Mouse (Mus musculus) CH12.LX (cell line): ENCODE data around the gene Frmd5.

Experiments used
- CHD2 ChIP-seq: IDR thresholded peaks from 2 replicates; pipeline ENCODE4 v1.6.1; 2011; ENCODE audit warnings: low read length, improper control_type of control experiment
- CTCF ChIP-seq, 2 experiments: IDR thresholded peaks in 1 of 2; conservative IDR thresholded peaks in 1 of 2; 2 replicates each; pipeline ENCODE4 v1.5.1; 2011 to 2012; ENCODE audit warnings: low read depth in 2 of 2, low read length in 2 of 2, improper control_type of control experiment in 1 of 2, inconsistent platforms in 1 of 2, mild to moderate bottlenecking in 1 of 2, moderate library complexity in 1 of 2
- MAZ ChIP-seq: IDR thresholded peaks from 2 replicates; pipeline ENCODE4 v1.6.1; 2012; ENCODE audit warnings: low read depth, mild to moderate bottlenecking, inconsistent platforms, low read length, improper control_type of control experiment, moderate library complexity
- POLR2A ChIP-seq: IDR thresholded peaks from 2 replicates; pipeline ENCODE4 v1.6.1; 2011; ENCODE audit warnings: low read depth, mild to moderate bottlenecking, improper control_type of control experiment, low read length
- SIN3A ChIP-seq: IDR thresholded peaks from 2 replicates; pipeline ENCODE4 v1.6.1; 2012; ENCODE audit warnings: low read length, improper control_type of control experiment, inconsistent platforms
- UBTF ChIP-seq: IDR thresholded peaks from 2 replicates; pipeline ENCODE4 v1.6.1; 2012; ENCODE audit warnings: low read depth, mild to moderate bottlenecking, inconsistent platforms, low read length, improper control_type of control experiment, moderate library complexity
- ZKSCAN1 ChIP-seq: IDR thresholded peaks from 2 replicates; pipeline ENCODE4 v1.6.1; 2012; ENCODE audit warnings: low read depth, inconsistent platforms, low read length, improper control_type of control experiment, borderline replicate concordance

- TF ChIP-seq CTCF (conservative IDR thresholded peaks at IDR 0.05 in 1 of 2, IDR thresholded peaks at IDR 0.05 in 1 of 2; ENCODE audit: low read depth in 2 of 2, low read length in 2 of 2) (no peak), ZKSCAN1 (no peak), SIN3A (no peak), UBTF (no peak), POLR2A (no peak), MAZ (no peak), CHD2 (no peak)
Measured at GRCm38 (mm10) chr2:121787767-121788166, 19.1 kb downstream of the Frmd5 start.
